Mouse (Mus musculus) heart, postnatal 0 days (tissue): ENCODE data around the gene Prkar1b.

ENCODE experiments used
- CTCF ChIP-seq: IDR thresholded peaks from 2 replicates; pipeline ENCODE4 v1.5.1; 2016; ENCODE audit warnings: antibody characterized with exemption, control low read depth, low read depth
- EP300 ChIP-seq: IDR thresholded peaks from 2 replicates; pipeline ENCODE4 v1.6.1; 2016; ENCODE audit warnings: antibody characterized with exemption, low read depth

DNA sequence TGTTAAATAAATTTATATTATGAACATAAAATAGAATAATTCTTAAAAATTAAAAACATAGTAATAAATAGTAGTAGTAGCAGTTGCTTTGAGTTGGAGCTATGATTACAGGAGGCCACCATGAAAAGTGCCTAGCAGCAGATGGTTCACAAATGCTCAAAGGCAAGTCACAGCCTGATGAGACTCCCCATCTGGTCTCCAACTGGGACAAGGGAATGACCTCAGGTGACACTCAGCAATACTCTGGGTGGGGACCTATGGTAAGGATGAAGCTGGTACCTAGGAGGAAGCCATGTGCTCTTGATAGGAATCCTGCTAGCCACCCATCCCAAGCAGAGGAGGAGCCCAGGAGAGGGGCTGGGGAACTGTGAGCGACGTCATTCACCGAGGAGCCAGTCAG, 24.1 kb downstream of the Prkar1b start:
- TF ChIP-seq CTCF (no peak), EP300 (no peak)
